Mouse (Mus musculus) G1E (cell line): Measurements from ENCODE around the gene Pcsk2. TPM values are rescaled to one million over a fixed set of nuclear protein-coding genes. Genes with fewer than 3 reads are reported as not detected.

ENCODE experiments used
- ATAC-seq: 2 replicates; pipeline ENCODE4 v1.8.0; 2016; ENCODE audit warnings: mild to moderate bottlenecking; ENCODE audit not compliant: insufficient number of reproducible peaks, poor library complexity, low FRiP score, severe bottlenecking; ENCODE audit errors: extremely low read depth
- DNase-seq: peaks from one replicate; pipeline ENCODE4 v3.0.0; 2012; ENCODE audit warnings: low spot score
- H3K27me3 ChIP-seq: 2 replicates; pipeline ENCODE4 v1.6.1; 2012; ENCODE audit warnings: mild to moderate bottlenecking, low read length, inconsistent platforms; ENCODE audit not compliant: insufficient read depth
- H3K36me3 ChIP-seq: replicated peaks from 2 replicates; pipeline ENCODE3; 2012; ENCODE audit warnings: mild to moderate bottlenecking, inconsistent platforms
- H3K4me1 ChIP-seq: 2 replicates; pipeline ENCODE4 v1.6.1; 2012; ENCODE audit warnings: low read depth, low read length, inconsistent platforms, mixed read lengths; ENCODE audit not compliant: insufficient read depth
- H3K4me3 ChIP-seq: 2 replicates; pipeline ENCODE4 v1.5.1; 2012; ENCODE audit warnings: low read depth, mild to moderate bottlenecking, inconsistent platforms, low read length, moderate library complexity, mixed read lengths
- H3K9me3 ChIP-seq: replicated peaks from 2 replicates; pipeline ENCODE4 v1.6.1; 2012; ENCODE audit warnings: inconsistent platforms
- CTCF ChIP-seq: IDR thresholded peaks from 2 replicates; pipeline ENCODE4 v1.5.1; 2012; ENCODE audit warnings: low read depth, low read length, inconsistent platforms, mixed read lengths
- GATA1 ChIP-seq: IDR thresholded peaks from 2 replicates; pipeline ENCODE4 v1.6.1; 2012; ENCODE audit warnings: borderline replicate concordance, low read length, inconsistent platforms, mixed read lengths
- GATA2 ChIP-seq: IDR thresholded peaks from 2 replicates; pipeline ENCODE4 v1.6.1; 2012; ENCODE audit warnings: low read depth, low read length, inconsistent platforms, borderline replicate concordance
- POLR2AphosphoS5 ChIP-seq: IDR thresholded peaks from 2 replicates; pipeline ENCODE4 v1.6.1; 2012; ENCODE audit warnings: low read depth, low read length, inconsistent platforms; ENCODE audit not compliant: insufficient replicate concordance
- TAL1 ChIP-seq: conservative IDR thresholded peaks from 2 replicates; pipeline ENCODE4 v1.6.1; 2012; ENCODE audit warnings: low read depth, low read length, inconsistent platforms, mixed read lengths
- polyA plus RNA-seq: library from polyadenylated mRNA; stranded (reverse); fragments of >175 nt; gene quantifications from 2 replicates; pipeline ENCODE4 v1.2.3, GENCODE M21; 2012
- total RNA-seq, 2 experiments: library from RNA; stranded (forward) in 1 of 2; stranded (reverse) in 1 of 2; fragments of 200-1000 nt in 1 of 2; fragments of >200 nt in 1 of 2; fragmentation: Nextera tagmentation in 1 of 2; gene quantifications; 2 replicates each; pipeline ENCODE4 v1.2.3; 2014 to 2017

Gene Pcsk2
- total and polyA plus RNA-seq, 3 experiments = 0.15 to 0.27 TPM; not detected in 1

GRCm38 (mm10) chr2:143590398-143590797, 44.4 kb downstream of the Pcsk2 start:
- H3K36me3 ChIP-seq = no peaks in the 10 kb centered on the region
- H3K27me3 ChIP-seq = no peaks in the 10 kb centered on the region
- H3K4me1 ChIP-seq = no peaks in the 10 kb centered on the region
- ATAC-seq (no peak), DNase-seq (no peak)
- no peak overlapping the region for H3K4me3 ChIP-seq
- no peak for TF ChIP-seq GATA1
- no peak for TF ChIP-seq POLR2AphosphoS5
- peaks cover 17% of the 10 kb centered on the region for H3K9me3 ChIP-seq

GRCm38 (mm10) chr2:143603071-143603470, 57.1 kb downstream of the Pcsk2 start:
- H3K4me3 ChIP-seq = no peak overlapping the region
- TF ChIP-seq GATA2 = no peak
- TF ChIP-seq GATA1 = no peak
- no peak for TF ChIP-seq POLR2AphosphoS5
- DNase-seq = no peak

DNA sequence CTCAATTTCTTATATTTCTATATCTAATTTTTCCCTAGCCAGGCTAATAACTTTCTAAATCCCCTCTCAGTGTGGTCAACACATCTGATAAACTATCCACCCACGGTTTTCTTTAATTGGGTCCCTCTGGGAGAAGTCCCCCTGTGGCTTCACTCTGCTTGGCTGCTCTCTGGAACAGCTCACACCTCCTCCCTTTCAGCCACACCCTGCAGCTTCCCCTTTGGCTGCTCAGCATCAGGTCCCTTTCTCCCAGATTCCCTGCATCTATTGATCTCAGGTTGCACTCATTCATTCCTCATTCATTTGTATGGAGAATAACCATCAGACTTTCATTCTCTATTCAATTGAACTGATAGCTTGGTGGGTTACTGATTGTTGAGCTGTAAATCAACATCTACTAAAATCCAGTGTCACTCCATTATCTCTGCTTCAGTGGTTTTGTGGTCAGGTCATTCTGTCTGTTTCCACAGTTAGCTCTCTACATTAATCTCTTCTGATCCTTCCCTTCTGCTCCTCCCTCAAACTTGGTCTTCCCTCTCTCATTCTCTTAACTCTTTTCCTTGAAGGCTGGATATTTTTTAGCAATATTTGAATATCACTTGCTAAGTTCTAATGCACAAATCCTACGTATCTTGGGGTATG, 58.0 kb downstream of the Pcsk2 start:
- TF ChIP-seq TAL1 = no peak
- no peak for TF ChIP-seq GATA2
- TF ChIP-seq POLR2AphosphoS5 = no peak
- TF ChIP-seq GATA1 = no peak
- TF ChIP-seq CTCF = no peak
- peaks cover 11% of the 10 kb centered on the region for H3K9me3 ChIP-seq
- DNase-seq (no peak), ATAC-seq (no peak)
- no peaks in the 10 kb centered on the region for H3K36me3 ChIP-seq
- no peaks in the 10 kb centered on the region for H3K4me1 ChIP-seq
- no peak overlapping the region for H3K4me3 ChIP-seq
- no peaks in the 10 kb centered on the region for H3K27me3 ChIP-seq

More at GRCm38 (mm10) chr2:143603071-143603470, 57.1 kb downstream of the Pcsk2 start:
- Histone ChIP-seq H3K36me3 (no peaks in the 10 kb centered on the region), H3K9me3 (peaks cover 11% of the 10 kb centered on the region), H3K27me3 (no peaks in the 10 kb centered on the region), H3K4me1 (no peaks in the 10 kb centered on the region)
- no peak for ATAC-seq

DNA sequence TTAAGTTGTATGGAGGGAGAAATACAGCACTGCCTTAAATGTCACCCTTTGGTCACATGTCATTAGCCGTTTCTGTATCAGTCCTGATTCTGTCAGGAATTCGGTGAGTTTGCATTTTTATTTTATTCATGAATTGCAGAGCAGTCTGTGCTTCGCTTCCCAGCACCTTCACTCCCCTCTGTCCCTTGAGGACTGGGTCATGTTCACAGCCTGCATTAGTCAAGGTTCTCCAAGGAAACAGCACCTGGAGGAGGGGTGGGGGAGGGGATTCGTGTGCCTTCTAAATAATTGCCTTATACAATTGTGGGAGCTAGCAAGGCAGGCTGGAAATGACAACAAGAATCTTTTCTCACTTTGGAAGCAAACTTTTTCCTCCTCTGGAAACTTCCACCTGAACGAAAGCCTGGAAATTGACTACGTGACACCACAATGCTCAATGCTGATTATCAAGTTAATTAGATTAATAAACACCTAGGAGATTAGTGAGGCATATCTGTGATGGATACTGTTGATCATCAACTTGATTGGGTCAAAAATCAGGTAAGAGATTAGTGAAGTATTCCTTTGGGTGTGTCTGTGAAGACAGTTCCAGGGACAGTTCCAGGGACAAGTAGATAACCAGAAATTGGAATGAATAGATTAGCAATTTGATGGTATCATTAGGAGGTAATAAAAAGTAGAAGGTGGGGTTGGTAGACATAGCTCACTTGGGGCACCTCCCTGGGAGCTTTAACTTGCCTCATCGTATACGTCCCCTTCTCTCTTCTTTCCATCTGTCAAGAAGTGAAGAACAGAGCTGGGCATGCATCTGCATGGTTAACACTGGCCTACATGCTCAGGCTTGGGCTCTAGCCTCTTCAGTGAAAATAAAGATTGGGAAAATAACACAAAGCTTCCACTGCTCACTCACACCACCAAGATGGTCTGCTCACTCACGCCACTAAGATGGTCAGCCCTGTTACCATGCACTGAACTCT, 64.7 kb downstream of the Pcsk2 start:
- ATAC-seq (no peak), DNase-seq (no peak)
- H3K27me3 ChIP-seq = no peaks in the 10 kb centered on the region
- peaks cover 39% of the 10 kb centered on the region for H3K9me3 ChIP-seq
- no peaks in the 10 kb centered on the region for H3K36me3 ChIP-seq
- TF ChIP-seq POLR2AphosphoS5 = no peak
- no peaks in the 10 kb centered on the region for H3K4me1 ChIP-seq
- H3K4me3 ChIP-seq = no peak overlapping the region

GRCm38 (mm10) chr2:143613466-143613865, 67.5 kb downstream of the Pcsk2 start:
- Histone ChIP-seq H3K27me3 (no peaks in the 10 kb centered on the region), H3K4me1 (no peaks in the 10 kb centered on the region), H3K36me3 (no peaks in the 10 kb centered on the region), H3K4me3 (no peak overlapping the region), H3K9me3 (peaks cover 43% of the 10 kb centered on the region)
- TF ChIP-seq GATA1 = no peak
- TF ChIP-seq POLR2AphosphoS5 = no peak
- TF ChIP-seq TAL1 = no peak
- no peak for TF ChIP-seq GATA2
- TF ChIP-seq CTCF = no peak
- DNase-seq (no peak), ATAC-seq (no peak)

DNA sequence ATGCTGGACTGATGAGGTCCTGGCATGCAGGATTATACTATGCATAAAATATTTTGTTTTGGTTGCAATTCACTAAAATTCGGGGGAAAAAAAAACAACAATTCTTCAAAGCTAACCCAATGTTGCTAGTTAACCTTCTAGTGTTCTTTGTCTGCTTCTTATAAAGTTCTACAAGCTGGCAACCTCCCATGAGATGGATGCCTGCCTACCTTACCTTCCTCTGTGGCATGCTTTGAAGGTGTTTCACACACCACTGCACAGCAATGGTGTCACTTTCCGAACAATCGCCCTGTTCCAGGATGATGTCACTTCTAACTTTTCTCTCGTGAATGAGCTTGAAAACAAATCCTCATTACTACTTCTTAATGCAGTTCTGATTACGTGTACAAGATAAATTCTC, 68.8 kb downstream of the Pcsk2 start:
- Histone ChIP-seq H3K4me3 (no peak overlapping the region), H3K27me3 (no peaks in the 10 kb centered on the region), H3K9me3 (peaks cover 46% of the 10 kb centered on the region), H3K36me3 (no peaks in the 10 kb centered on the region), H3K4me1 (no peaks in the 10 kb centered on the region)
- no peak for DNase-seq
- ATAC-seq = no peak
- TF ChIP-seq GATA1 (no peak), GATA2 (no peak), TAL1 (no peak), POLR2AphosphoS5 (no peak), CTCF (no peak)
